Mouse (Mus musculus) lung, embryonic 14.5 days (tissue): ENCODE measurements at regions not wholly inside any gene's neighbourhood (a gene's known extent, or its start where the extent isn't known, plus 50 kb on each side); places are given as distances from the start of the nearest gene placed in this dataset.

Experiments
- ATAC-seq: fragments of 200-750 bp; cut with Nextera tagmentation; 2 replicates; pipeline ENCODE4 v1.8.0; 2017; ENCODE audit warnings: mild to moderate bottlenecking, moderate TSS enrichment, moderate library complexity; ENCODE audit not compliant: insufficient read depth
- DNase-seq: peaks from one replicate; pipeline ENCODE4 v3.0.0-alpha.2; 2015
- H3K27ac ChIP-seq: fragments of 300-500 bp; sonication (generic); 2 replicates; pipeline ENCODE4 v1.5.1; 2014; ENCODE audit warnings: low read depth, mild to moderate bottlenecking, moderate library complexity
- H3K27me3 ChIP-seq: fragments of 300-500 bp; sonication (generic); 2 replicates; pipeline ENCODE4 v1.6.1; 2014; ENCODE audit warnings: low read length, control low read depth; ENCODE audit not compliant: insufficient read depth
- H3K36me3 ChIP-seq: fragments of 300-500 bp; sonication (generic); 2 replicates; pipeline ENCODE4 v1.6.1; 2014; ENCODE audit warnings: control low read depth; ENCODE audit not compliant: insufficient read depth
- H3K4me1 ChIP-seq: fragments of 300-500 bp; sonication (generic); 2 replicates; pipeline ENCODE4 v1.6.1; 2014; ENCODE audit warnings: antibody characterized with exemption, control low read depth; ENCODE audit not compliant: insufficient read depth
- H3K4me2 ChIP-seq: fragments of 300-500 bp; sonication (generic); 2 replicates; pipeline ENCODE4 v1.6.1; 2014; ENCODE audit warnings: mild to moderate bottlenecking
- H3K4me3 ChIP-seq: fragments of 300-500 bp; sonication (generic); 2 replicates; pipeline ENCODE4 v1.5.1; 2014; ENCODE audit warnings: low read depth, low read length
- H3K9ac ChIP-seq: fragments of 300-500 bp; sonication (generic); 2 replicates; pipeline ENCODE4 v1.6.1; 2014
- H3K9me3 ChIP-seq: fragments of 300-500 bp; sonication (generic); 2 replicates; pipeline ENCODE4 v1.6.1; 2016; ENCODE audit warnings: low read depth, low read length, control low read depth
- CTCF ChIP-seq: IDR thresholded peaks from 2 replicates; pipeline ENCODE4 v1.5.1; 2016; ENCODE audit warnings: antibody characterized with exemption, low read depth
- WGBS: fragments of 180-500 bp; shearing (Covaris S2); extraction: QIAGEN DNeasy Blood & Tissue Kit; methylation state at CpG from one replicate; pipeline ENCODE4 v1.1.7; 2014; 5-methylcytosine and 5-hydroxymethylcytosine counted together

GRCm38 (mm10) chr10:44755355-44755957 lies 227.2 kb upstream of the Prdm1 start:
- no peak for ATAC-seq
- H3K4me1 ChIP-seq, result no peaks in the 10 kb centered on the region
- no peak overlapping the region for H3K4me2 ChIP-seq
- 45% methylated on average over 6 of the region's 6 CpGs for WGBS
- no peak overlapping the region for H3K27ac ChIP-seq
- H3K4me3 ChIP-seq, result no peak overlapping the region
- no peaks in the 10 kb centered on the region for H3K9me3 ChIP-seq
- H3K27me3 ChIP-seq, result no peaks in the 10 kb centered on the region
- no peak overlapping the region for H3K9ac ChIP-seq
- no peak for TF ChIP-seq CTCF
- peak; percentile 56 for DNase-seq
- no peaks in the 10 kb centered on the region for H3K36me3 ChIP-seq

GRCm38 (mm10) chr10:44754930-44755329 lies 226.6 kb upstream of the Prdm1 start:
- H3K4me2 ChIP-seq, result no peak overlapping the region
- no peaks in the 10 kb centered on the region for H3K27me3 ChIP-seq
- ATAC-seq, result no peak
- no peak for DNase-seq
- no peaks in the 10 kb centered on the region for H3K36me3 ChIP-seq
- no peak for TF ChIP-seq CTCF
- H3K9ac ChIP-seq, result no peak overlapping the region
- WGBS, result 66% methylated on average over 4 of the region's 4 CpGs
- H3K4me3 ChIP-seq, result no peak overlapping the region
- H3K4me1 ChIP-seq, result no peaks in the 10 kb centered on the region
- no peaks in the 10 kb centered on the region for H3K9me3 ChIP-seq
- no peak overlapping the region for H3K27ac ChIP-seq

GRCm38 (mm10) chr10:44752719-44753390 lies 224.6 kb upstream of the Prdm1 start:
- no peak for DNase-seq
- Histone ChIP-seq H3K4me3 (no peak overlapping the region), H3K27ac (no peak overlapping the region), H3K9me3 (no peaks in the 10 kb centered on the region), H3K4me2 (no peak overlapping the region), H3K27me3 (no peaks in the 10 kb centered on the region), H3K4me1 (no peaks in the 10 kb centered on the region), H3K9ac (no peak overlapping the region), H3K36me3 (no peaks in the 10 kb centered on the region)
- TF ChIP-seq CTCF, result no peak
- WGBS, result 74% methylated on average over 8 of the region's 8 CpGs
- ATAC-seq, result no peak

GRCm38 (mm10) chr10:44751061-44751460 lies 222.8 kb upstream of the Prdm1 start:
- no peaks in the 10 kb centered on the region for H3K36me3 ChIP-seq
- no peaks in the 10 kb centered on the region for H3K4me1 ChIP-seq
- H3K4me2 ChIP-seq, result no peak overlapping the region
- no peak for TF ChIP-seq CTCF
- no peaks in the 10 kb centered on the region for H3K9me3 ChIP-seq
- H3K27ac ChIP-seq, result no peak overlapping the region
- WGBS, result 84% methylated on average over 6 of the region's 6 CpGs
- ATAC-seq, result no peak
- no peak for DNase-seq
- no peak overlapping the region for H3K9ac ChIP-seq
- H3K27me3 ChIP-seq, result no peaks in the 10 kb centered on the region
- H3K4me3 ChIP-seq, result no peak overlapping the region

GRCm38 (mm10) chr10:44749206-44749605 lies 220.9 kb upstream of the Prdm1 start:
- Histone ChIP-seq H3K36me3 (no peaks in the 10 kb centered on the region), H3K9me3 (no peaks in the 10 kb centered on the region), H3K4me2 (no peak overlapping the region), H3K27ac (no peak overlapping the region), H3K27me3 (no peaks in the 10 kb centered on the region), H3K4me3 (no peak overlapping the region), H3K9ac (no peak overlapping the region), H3K4me1 (no peaks in the 10 kb centered on the region)
- no peak for ATAC-seq
- DNase-seq, result no peak
- no peak for TF ChIP-seq CTCF
- WGBS, result 48% methylated on average over 4 of the region's 4 CpGs

- ATAC-seq (no peak), DNase-seq (no peak)
- no peaks in the 10 kb centered on the region for H3K27me3 ChIP-seq
- H3K27ac ChIP-seq, result no peak overlapping the region
- 65% methylated on average over 3 of the region's 3 CpGs for WGBS
- TF ChIP-seq CTCF, result no peak
- H3K4me3 ChIP-seq, result no peak overlapping the region
- H3K4me1 ChIP-seq, result no peaks in the 10 kb centered on the region
- no peaks in the 10 kb centered on the region for H3K9me3 ChIP-seq
- H3K4me2 ChIP-seq, result no peak overlapping the region
- no peaks in the 10 kb centered on the region for H3K36me3 ChIP-seq
- H3K9ac ChIP-seq, result no peak overlapping the region
These were observed 219.1 kb upstream of the Prdm1 start for GRCm38 (mm10) chr10:44747419-44747818.

GRCm38 (mm10) chr10:44744221-44744620 lies 215.9 kb upstream of the Prdm1 start:
- peak; percentile 26 for DNase-seq
- Histone ChIP-seq H3K27ac (no peak overlapping the region), H3K4me2 (no peak overlapping the region), H3K4me3 (no peak overlapping the region), H3K9ac (no peak overlapping the region), H3K9me3 (no peaks in the 10 kb centered on the region), H3K27me3 (no peaks in the 10 kb centered on the region), H3K4me1 (no peaks in the 10 kb centered on the region), H3K36me3 (no peaks in the 10 kb centered on the region)
- 60% methylated on average over 2 of the region's 2 CpGs for WGBS
- no peak for ATAC-seq
- no peak for TF ChIP-seq CTCF

GRCm38 (mm10) chr10:44733641-44734040 lies 205.3 kb upstream of the Prdm1 start:
- H3K9ac ChIP-seq, result no peak overlapping the region
- H3K27ac ChIP-seq, result no peak overlapping the region
- H3K36me3 ChIP-seq, result no peaks in the 10 kb centered on the region
- TF ChIP-seq CTCF, result no peak
- no peak overlapping the region for H3K4me3 ChIP-seq
- no peaks in the 10 kb centered on the region for H3K27me3 ChIP-seq
- ATAC-seq, result no peak
- DNase-seq, result no peak
- 71% methylated on average over 5 of the region's 5 CpGs for WGBS
- no peaks in the 10 kb centered on the region for H3K4me1 ChIP-seq
- no peaks in the 10 kb centered on the region for H3K9me3 ChIP-seq
- no peak overlapping the region for H3K4me2 ChIP-seq
